Mouse (Mus musculus) lung, postnatal 36 days (tissue): ENCODE measurements around the gene Olfr432.
"Not testable (repeated sequence)": the region's sequence is repeated elsewhere in the genome, so short reads cannot be mapped to it uniquely, and the experiment has no call there.

Source experiments
- DNase-seq: peaks from one replicate; pipeline ENCODE4 v3.0.0; 2022; ENCODE audit warnings: mixed read lengths

Gene Olfr432

GRCm38 (mm10) chr1:174048893-174049292 lies at the start of gene Olfr432:
Gene Olfr432, plus strand, starts transcription at chr1:174049205.
- DNase-seq, result no peak

GRCm38 (mm10) chr1:174004352-174005109 lies 44.5 kb upstream of the Olfr432 start:
- DNase-seq, result not testable (repeated sequence)

- not testable (repeated sequence) for DNase-seq
These were observed 42.0 kb upstream of the Olfr432 start for GRCm38 (mm10) chr1:174007050-174007449.

- DNase-seq, result no peak
These were observed 17.3 kb upstream of the Olfr432 start, which contains the start of gene Ifi205 for GRCm38 (mm10) chr1:174031698-174032097. Gene Ifi205, minus strand, starts transcription at chr1:174031810.

GRCm38 (mm10) chr1:174035841-174036240 lies 13.2 kb upstream of the Olfr432 start:
- DNase-seq, result no peak

GRCm38 (mm10) chr1:174038480-174038879 lies 10.5 kb upstream of the Olfr432 start:
- peak; percentile 35 for DNase-seq

GRCm38 (mm10) chr1:174040523-174041177 lies 8.4 kb upstream of the Olfr432 start, which contains the start of gene Olfr433:
Gene Olfr433, plus strand, starts transcription at chr1:174040705.
- peak; percentile 83 for DNase-seq

GRCm38 (mm10) chr1:174042091-174042884 lies 6.7 kb upstream of the Olfr432 start:
- DNase-seq, result peak; percentile 11

- DNase-seq, result peak; percentile 51
These were observed 4.6 kb upstream of the Olfr432 start for GRCm38 (mm10) chr1:174044431-174044830.

- DNase-seq, result not testable (repeated sequence)
These were observed 778 bp upstream of the Olfr432 start for GRCm38 (mm10) chr1:174048227-174048626.

GRCm38 (mm10) chr1:174049357-174049756 lies 352 bp downstream of the Olfr432 start:
- DNase-seq, result not testable (repeated sequence)

- no peak for DNase-seq
These were observed 1.5 kb downstream of the Olfr432 start for GRCm38 (mm10) chr1:174050532-174050931.

- DNase-seq, result no peak
These were observed 2.5 kb downstream of the Olfr432 start for GRCm38 (mm10) chr1:174051515-174051914.

- no peak for DNase-seq
These were observed 3.0 kb downstream of the Olfr432 start for GRCm38 (mm10) chr1:174051931-174052536.

- no peak for DNase-seq
These were observed 4.0 kb downstream of the Olfr432 start for GRCm38 (mm10) chr1:174052981-174053380.

- DNase-seq, result no peak
These were observed 6.2 kb downstream of the Olfr432 start for GRCm38 (mm10) chr1:174055248-174055647.

GRCm38 (mm10) chr1:174066305-174066704 lies 17.3 kb downstream of the Olfr432 start, which contains the start of gene Olfr430:
Gene Olfr430, plus strand, starts transcription at chr1:174066605.
- no peak for DNase-seq

GRCm38 (mm10) chr1:174084031-174084430 lies 35.0 kb downstream of the Olfr432 start, which contains the start of gene Olfr429:
Gene Olfr429, plus strand, starts transcription at chr1:174084331.
- DNase-seq, result no peak

- DNase-seq, result no peak
These were observed 47.6 kb downstream of the Olfr432 start, which contains the start of gene Olfr427 for GRCm38 (mm10) chr1:174096591-174096990. Gene Olfr427, plus strand, starts transcription at chr1:174096891.

- no peak for DNase-seq
These were observed 54.7 kb downstream of the Olfr432 start for GRCm38 (mm10) chr1:174103735-174104134.
